Mouse (Mus musculus): ENCODE results near the gene Pcbp2. TPM values are rescaled to one million over a fixed set of nuclear protein-coding genes. Genes with fewer than 3 reads are reported as not detected.

Pcbp2 gene
- total RNA-seq, 2 experiments from 2014 or later, result 409 to 410 TPM

GRCm38 (mm10) chr15:102506864-102507263 is 36.5 kb downstream of the Pcbp2 start:
- no peak for DNase-seq

GRCm38 (mm10) chr15:102507561-102507960 is 37.2 kb downstream of the Pcbp2 start:
- DNase-seq, result no peak

GRCm38 (mm10) chr15:102508336-102508735 is 38.0 kb downstream of the Pcbp2 start:
- no peak for DNase-seq

- DNase-seq, result no peak
Measured at GRCm38 (mm10) chr15:102510110-102510509, 39.8 kb downstream of the Pcbp2 start.

GRCm38 (mm10) chr15:102510590-102511284 is 40.4 kb downstream of the Pcbp2 start:
- DNase-seq, result peak; percentile 77

- no peak for DNase-seq
Measured at GRCm38 (mm10) chr15:102511285-102511833, 41.0 kb downstream of the Pcbp2 start.

GRCm38 (mm10) chr15:102512010-102512409 is 41.7 kb downstream of the Pcbp2 start:
- no peak for DNase-seq

- DNase-seq, result no peak
Measured at GRCm38 (mm10) chr15:102512471-102512870, 42.1 kb downstream of the Pcbp2 start.

- DNase-seq, result no peak
Measured at GRCm38 (mm10) chr15:102513004-102513403, 42.7 kb downstream of the Pcbp2 start.

GRCm38 (mm10) chr15:102515261-102515660 is 44.9 kb downstream of the Pcbp2 start:
- no peak for DNase-seq

GRCm38 (mm10) chr15:102515791-102516190 is 45.5 kb downstream of the Pcbp2 start:
- DNase-seq, result no peak

- no peak for DNase-seq
Measured at GRCm38 (mm10) chr15:102516293-102516692, 46.0 kb downstream of the Pcbp2 start.

GRCm38 (mm10) chr15:102516728-102517404 is 46.5 kb downstream of the Pcbp2 start, which contains the start of gene Map3k12:
Map3k12 (minus strand) TSS chr15:102517064.
- peak; percentile 79 for DNase-seq

- no peak for DNase-seq
Measured at GRCm38 (mm10) chr15:102517631-102517975, 47.3 kb downstream of the Pcbp2 start.

GRCm38 (mm10) chr15:102517976-102518858 is 47.9 kb downstream of the Pcbp2 start, which contains the start of gene Tarbp2:
Tarbp2 (plus strand) TSS chr15:102518192.
- DNase-seq, result peak; percentile 100

- no peak for DNase-seq
Measured at GRCm38 (mm10) chr15:102518859-102519201, 48.5 kb downstream of the Pcbp2 start.

GRCm38 (mm10) chr15:102519211-102520141 is 49.1 kb downstream of the Pcbp2 start:
- no peak for DNase-seq

- DNase-seq, result no peak
Measured at GRCm38 (mm10) chr15:102520416-102520815, 50.1 kb downstream of the Pcbp2 start.

- DNase-seq, result no peak
Measured at GRCm38 (mm10) chr15:102521480-102521879, 51.1 kb downstream of the Pcbp2 start.

- DNase-seq, result no peak
Measured at GRCm38 (mm10) chr15:102524892-102525485, 54.6 kb downstream of the Pcbp2 start, which contains the start of gene Npff. Npff (minus strand) TSS chr15:102524942.
